Mouse (Mus musculus): ENCODE data around the gene Crtac1. TPM values are rescaled to one million over a fixed set of nuclear protein-coding genes. Genes with fewer than 3 reads are reported as not detected.

Gene Crtac1
- total and polyA plus RNA-seq, 3 experiments, result not detected

- Histone ChIP-seq H3K36me3 (replicated peaks in 1 of 2; ENCODE audit: control insufficient read depth in 1 of 2, insufficient read depth in 1 of 2, low read length in 1 of 2) (no peaks in the 10 kb centered on the region), H3K9ac (ENCODE audit: insufficient read depth, low read depth) (no peak overlapping the region), H3K4me2 (ENCODE audit: insufficient read depth, low read depth, poor library complexity, severe bottlenecking) (no peak overlapping the region), H3K9me3 (replicated peaks; ENCODE audit: low read length) (peaks cover 7% of the 10 kb centered on the region), H3K4me3 (replicated peaks in 1 of 3; ENCODE audit: low read depth in 2 of 3, low read length in 2 of 3, poor library complexity in 1 of 3) (no peak overlapping the region), H3K27me3 (replicated peaks) (peaks cover 59% of the 10 kb centered on the region), H3K27ac (ENCODE audit: insufficient read depth, low read depth) (no peak overlapping the region), H3K79me2 (replicated peaks; ENCODE audit: control insufficient read depth, extremely low read depth, insufficient read depth, poor library complexity, severe bottlenecking) (no peaks in the 10 kb centered on the region), H3K4me1 (ENCODE audit: control insufficient read depth in 1 of 2, insufficient read depth in 2 of 2) (no peaks in the 10 kb centered on the region)
- in situ Hi-C loops (cut with MboI; ENCODE audit: low pct_ligation_motif_present, low pct_unique_long_range_greater_than_20kb, low sequenced_read_pairs) (no loop called here), dilution Hi-C loops (cut with MboI; ENCODE audit: extremely low pct_ligation_motif_present, extremely low pct_unique_long_range_greater_than_20kb, low sequenced_read_pairs) (no loop called here)
- DNase-seq (ENCODE audit: extremely low read depth), result no peak
- TF ChIP-seq ZKSCAN1 (IDR thresholded peaks at IDR 0.05; ENCODE audit: borderline replicate concordance, low read depth, low read length), result no peak
- TF ChIP-seq ZC3H11A (IDR thresholded peaks at IDR 0.05; ENCODE audit: low read depth, low read length), result no peak
- no peak for TF ChIP-seq JUND (conservative IDR thresholded peaks at IDR 0.05; ENCODE audit: low read depth, low read length)
- no peak for TF ChIP-seq POLR2AphosphoS2 (IDR thresholded peaks at IDR 0.05; ENCODE audit: low read depth, low read length)
- no peak for TF ChIP-seq CTCF (conservative IDR thresholded peaks at IDR 0.05 in 1 of 2, IDR thresholded peaks at IDR 0.05 in 1 of 2; ENCODE audit: low read depth in 2 of 2, low read length in 2 of 2)
- TF ChIP-seq NELFE (IDR thresholded peaks at IDR 0.05; ENCODE audit: low read depth, low read length), result no peak
- no peak for TF ChIP-seq ETS1 (conservative IDR thresholded peaks at IDR 0.05; ENCODE audit: low read depth, low read length)
- no peak for TF ChIP-seq TCF12 (IDR thresholded peaks at IDR 0.05; ENCODE audit: low read depth, low read length)
- TF ChIP-seq UBTF (IDR thresholded peaks at IDR 0.05; ENCODE audit: low read depth, low read length), result no peak
- TF ChIP-seq RCOR1 (conservative IDR thresholded peaks at IDR 0.05; ENCODE audit: low read depth, low read length), result no peak
- no peak for TF ChIP-seq ELF1 (IDR thresholded peaks at IDR 0.05; ENCODE audit: low read depth, low read length)
These were observed 608 bp upstream of the Crtac1 start for GRCm38 (mm10) chr19:42432191-42432590.

GRCm38 (mm10) chr19:42430981-42431380, 602 bp downstream of the Crtac1 start:
- H3K27ac ChIP-seq (ENCODE audit: insufficient read depth, low read depth), result no peak overlapping the region
- H3K36me3 ChIP-seq (replicated peaks in 1 of 2; ENCODE audit: control insufficient read depth in 1 of 2, insufficient read depth in 1 of 2, low read length in 1 of 2), result no peaks in the 10 kb centered on the region
- H3K27me3 ChIP-seq (replicated peaks), result peaks cover 60% of the 10 kb centered on the region
- dilution Hi-C loops (cut with MboI; ENCODE audit: extremely low pct_ligation_motif_present, extremely low pct_unique_long_range_greater_than_20kb, low sequenced_read_pairs), result no loop called here
- DNase-seq (ENCODE audit: extremely low read depth), result no peak
- no peaks in the 10 kb centered on the region for H3K79me2 ChIP-seq (replicated peaks; ENCODE audit: control insufficient read depth, extremely low read depth, insufficient read depth, poor library complexity, severe bottlenecking)
- TF ChIP-seq E2F4 (IDR thresholded peaks at IDR 0.05; ENCODE audit: insufficient replicate concordance, low read depth, low read length), result no peak
- TF ChIP-seq IRF4 (IDR thresholded peaks at IDR 0.05; ENCODE audit: low read depth, low read length), result no peak
- TF ChIP-seq EP300 (IDR thresholded peaks at IDR 0.05; ENCODE audit: low read length), result no peak
- no peak for TF ChIP-seq MAX (IDR thresholded peaks at IDR 0.05; ENCODE audit: low read length)
- no peak for TF ChIP-seq POLR2A (IDR thresholded peaks at IDR 0.05; ENCODE audit: low read depth, low read length)
- no peak for TF ChIP-seq USF1 (IDR thresholded peaks at IDR 0.05; ENCODE audit: low read depth, low read length)
- no peak for TF ChIP-seq JUN (IDR thresholded peaks at IDR 0.05; ENCODE audit: insufficient read depth, low read depth, low read length)
- TF ChIP-seq TBP (conservative IDR thresholded peaks at IDR 0.05; ENCODE audit: low read depth, low read length), result no peak
- no peak for TF ChIP-seq CHD2 (IDR thresholded peaks at IDR 0.05; ENCODE audit: low read length)
- TF ChIP-seq MYC (IDR thresholded peaks at IDR 0.05; ENCODE audit: low read depth, low read length), result no peak
- TF ChIP-seq CHD1 (IDR thresholded peaks at IDR 0.05; ENCODE audit: low read depth, low read length), result no peak
- TF ChIP-seq ELF1 (IDR thresholded peaks at IDR 0.05; ENCODE audit: low read depth, low read length), result no peak
- TF ChIP-seq NRF1 (IDR thresholded peaks at IDR 0.05; ENCODE audit: low read depth, low read length), result no peak
- no peak for TF ChIP-seq RAD21 (IDR thresholded peaks at IDR 0.05; ENCODE audit: low read depth, low read length)
- no peak for TF ChIP-seq ZKSCAN1 (IDR thresholded peaks at IDR 0.05; ENCODE audit: borderline replicate concordance, low read depth, low read length)
- no peak for TF ChIP-seq ZC3H11A (IDR thresholded peaks at IDR 0.05; ENCODE audit: low read depth, low read length)
- TF ChIP-seq CTCF (conservative IDR thresholded peaks at IDR 0.05 in 1 of 2, IDR thresholded peaks at IDR 0.05 in 1 of 2; ENCODE audit: low read depth in 2 of 2, low read length in 2 of 2), result no peak
- no peak for TF ChIP-seq ZNF384 (IDR thresholded peaks at IDR 0.05; ENCODE audit: low read depth, low read length)
- no peak for TF ChIP-seq ZMIZ1 (IDR thresholded peaks at IDR 0.05; ENCODE audit: low read depth, low read length)
- no peak for TF ChIP-seq MEF2A (IDR thresholded peaks at IDR 0.05; ENCODE audit: borderline replicate concordance, low read depth, low read length)
- no peak overlapping the region for H3K4me3 ChIP-seq (replicated peaks in 1 of 3; ENCODE audit: low read depth in 2 of 3, low read length in 2 of 3, poor library complexity in 1 of 3)
- in situ Hi-C loops (cut with MboI; ENCODE audit: low pct_ligation_motif_present, low pct_unique_long_range_greater_than_20kb, low sequenced_read_pairs), result no loop called here
- H3K9me3 ChIP-seq (replicated peaks; ENCODE audit: low read length), result peaks cover 7% of the 10 kb centered on the region
- no peak overlapping the region for H3K4me2 ChIP-seq (ENCODE audit: insufficient read depth, low read depth, poor library complexity, severe bottlenecking)
- H3K9ac ChIP-seq (ENCODE audit: insufficient read depth, low read depth), result no peak overlapping the region
- H3K4me1 ChIP-seq (ENCODE audit: control insufficient read depth in 1 of 2, insufficient read depth in 2 of 2), result no peaks in the 10 kb centered on the region

Data from CH12.LX (cell line).